Mouse (Mus musculus) 416B (cell line): ENCODE measurements around the gene Tnrc18.

Source experiments
- DNase-seq: peaks from one replicate; pipeline ENCODE4 v3.0.0; 2011; ENCODE audit warnings: low read depth

Gene Tnrc18

GRCm38 (mm10) chr5:142822286-142823095, 5.0 kb upstream of the Tnrc18 start:
- DNase-seq: peak; percentile 92

DNA sequence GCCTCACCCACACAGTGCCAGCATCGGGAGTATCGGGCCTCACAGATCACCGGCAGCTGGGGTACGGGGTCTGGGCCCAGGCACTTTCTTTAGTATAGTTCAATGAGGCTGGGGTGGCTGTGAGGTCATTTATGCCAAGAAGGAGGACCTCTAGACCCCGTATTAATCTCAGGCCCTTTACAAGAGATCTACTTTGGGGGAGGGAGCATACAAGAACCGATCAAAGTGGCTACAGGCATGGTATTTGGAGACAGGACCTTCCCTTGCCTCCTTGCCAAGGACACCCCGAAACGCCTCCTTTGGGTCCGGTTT, 4.5 kb upstream of the Tnrc18 start:
- no peak for DNase-seq

GRCm38 (mm10) chr5:142821266-142821973, 4.0 kb upstream of the Tnrc18 start:
- DNase-seq: peak; percentile 94

DNA sequence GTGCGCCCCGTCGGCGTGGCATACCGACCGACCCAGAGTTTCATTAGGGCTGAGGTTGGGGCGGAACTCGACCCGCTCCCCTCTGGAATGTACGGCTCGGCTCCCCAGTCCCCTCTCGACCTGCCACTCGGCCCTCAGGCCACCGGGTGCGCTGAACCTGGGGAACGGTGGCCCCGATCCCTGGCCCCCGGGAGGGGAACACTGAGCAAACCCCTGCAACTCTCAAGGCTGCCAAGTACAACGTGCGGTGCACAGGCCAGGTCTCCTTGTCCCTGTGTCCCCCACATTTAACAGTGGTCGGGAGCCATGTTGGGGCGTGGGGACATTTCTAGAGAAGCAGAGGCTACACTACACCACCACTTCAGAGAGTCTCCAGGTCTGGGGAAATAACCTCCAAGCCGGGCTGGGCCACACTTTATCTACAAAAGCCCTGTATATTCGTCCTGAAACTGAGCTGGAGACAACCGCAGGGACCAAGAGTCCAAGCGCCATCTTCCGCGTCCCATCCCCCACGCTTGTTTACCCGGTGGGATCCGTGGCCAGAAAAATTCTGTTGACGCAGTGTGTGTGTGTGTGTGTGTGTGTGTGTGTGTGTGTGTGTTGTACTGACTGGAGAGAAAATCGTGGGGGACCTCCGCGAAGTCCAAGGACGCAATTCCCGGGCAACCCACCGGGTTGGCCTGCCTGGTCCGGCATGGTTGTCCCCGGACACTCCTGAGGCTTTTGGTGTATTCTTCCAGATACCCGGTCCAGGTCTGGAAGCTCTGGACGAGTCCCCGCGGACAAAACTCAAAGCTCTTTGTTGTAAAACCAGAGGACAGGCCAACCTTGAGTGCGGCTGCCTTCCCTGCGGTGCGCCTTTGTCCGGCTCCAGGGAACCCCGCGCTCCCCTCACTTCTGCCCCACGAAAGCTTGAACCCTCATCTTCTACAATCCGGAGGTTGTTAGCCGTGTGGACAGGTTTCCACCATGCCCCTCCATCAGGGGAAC, 3.1 kb upstream of the Tnrc18 start:
- DNase-seq: peak; percentile 72

DNA sequence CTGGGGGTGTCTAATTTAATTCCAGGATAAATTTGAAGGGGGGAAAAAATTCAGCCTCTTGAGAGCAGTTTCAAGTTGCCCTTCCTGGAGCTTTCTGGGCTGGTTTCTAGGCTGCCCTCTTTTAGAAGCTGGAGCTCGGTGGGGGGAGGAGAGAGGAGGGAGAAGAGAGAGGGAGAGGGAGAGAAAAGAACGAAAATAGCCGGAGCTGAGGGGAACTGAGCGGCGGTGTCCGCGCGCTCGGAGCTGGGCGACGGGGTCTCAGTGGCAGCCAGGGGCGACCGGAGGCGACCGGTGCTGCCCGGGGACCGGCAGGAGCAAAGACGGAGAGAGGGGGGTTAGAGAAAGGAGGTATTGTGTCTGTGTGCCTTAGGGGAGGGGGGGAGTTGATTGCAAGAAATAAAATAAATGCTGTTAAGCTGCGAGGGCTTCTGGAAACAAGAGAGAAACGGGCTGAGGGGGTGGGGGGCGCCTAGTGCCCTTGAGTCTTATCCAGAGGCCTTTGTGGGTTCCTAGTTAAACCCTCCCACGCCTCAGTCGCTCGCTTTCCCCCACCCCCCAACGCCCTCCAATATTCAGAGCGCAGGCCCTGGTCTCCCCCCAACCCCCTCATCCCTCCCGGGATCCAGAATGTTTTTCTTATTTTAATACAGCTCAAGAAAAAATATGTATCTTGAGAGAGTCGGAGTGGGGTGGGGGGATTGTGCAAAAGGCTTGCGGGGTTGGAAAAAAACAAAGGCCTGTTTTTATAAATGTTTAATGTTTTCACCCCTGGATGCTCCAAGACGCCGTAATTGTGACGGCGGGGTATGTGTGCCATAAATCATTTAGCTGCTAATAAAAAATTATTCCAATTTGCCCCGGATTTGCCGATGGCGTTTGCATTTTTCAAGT, 2.2 kb upstream of the Tnrc18 start:
- DNase-seq: peak; percentile 86

DNA sequence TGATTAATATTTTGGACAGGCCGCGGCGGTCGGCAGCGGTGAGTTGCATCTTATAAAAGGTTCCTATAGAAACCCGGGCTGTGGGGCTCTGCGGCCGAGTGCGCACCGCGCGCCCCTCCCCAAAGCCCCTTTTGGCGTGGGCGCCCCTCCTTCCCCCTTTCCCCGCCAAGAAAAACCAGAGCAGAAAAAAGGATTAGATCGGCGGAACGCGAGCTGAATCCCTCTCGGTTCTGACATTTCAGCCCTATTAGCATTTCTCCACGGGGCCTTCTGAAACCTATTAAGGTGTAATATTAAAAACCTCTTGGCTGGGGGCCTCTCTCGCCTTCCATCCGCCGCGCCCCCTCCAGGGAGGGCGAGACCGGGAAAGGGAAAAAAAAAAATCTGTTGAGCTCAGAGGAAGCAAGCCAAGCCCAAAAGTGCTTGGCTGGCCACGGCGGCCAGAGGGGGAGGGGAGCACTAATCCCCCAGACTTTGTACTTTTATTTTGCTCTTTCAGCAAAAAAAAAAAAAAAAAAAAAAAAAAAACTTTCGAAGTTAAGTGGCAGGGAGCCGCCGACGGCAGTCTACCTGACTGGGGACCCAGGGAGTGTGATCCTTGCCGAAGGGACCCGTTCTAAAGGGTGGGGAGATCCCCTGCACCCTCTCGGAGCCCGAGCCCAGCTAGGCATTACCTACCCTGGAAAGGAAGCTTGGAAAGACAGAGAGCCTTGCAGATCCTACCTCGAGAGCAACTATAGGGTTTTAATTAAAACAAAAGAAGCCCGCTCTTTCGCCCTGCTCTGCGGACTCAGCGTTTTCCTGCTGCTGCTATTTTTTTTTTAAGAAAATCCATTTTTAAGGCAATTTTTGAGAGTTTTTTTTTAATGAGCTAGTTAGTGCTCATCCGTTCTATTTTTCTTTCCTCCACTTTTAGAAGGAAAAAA, 1.2 kb upstream of the Tnrc18 start:
- DNase-seq: peak; percentile 84

DNA sequence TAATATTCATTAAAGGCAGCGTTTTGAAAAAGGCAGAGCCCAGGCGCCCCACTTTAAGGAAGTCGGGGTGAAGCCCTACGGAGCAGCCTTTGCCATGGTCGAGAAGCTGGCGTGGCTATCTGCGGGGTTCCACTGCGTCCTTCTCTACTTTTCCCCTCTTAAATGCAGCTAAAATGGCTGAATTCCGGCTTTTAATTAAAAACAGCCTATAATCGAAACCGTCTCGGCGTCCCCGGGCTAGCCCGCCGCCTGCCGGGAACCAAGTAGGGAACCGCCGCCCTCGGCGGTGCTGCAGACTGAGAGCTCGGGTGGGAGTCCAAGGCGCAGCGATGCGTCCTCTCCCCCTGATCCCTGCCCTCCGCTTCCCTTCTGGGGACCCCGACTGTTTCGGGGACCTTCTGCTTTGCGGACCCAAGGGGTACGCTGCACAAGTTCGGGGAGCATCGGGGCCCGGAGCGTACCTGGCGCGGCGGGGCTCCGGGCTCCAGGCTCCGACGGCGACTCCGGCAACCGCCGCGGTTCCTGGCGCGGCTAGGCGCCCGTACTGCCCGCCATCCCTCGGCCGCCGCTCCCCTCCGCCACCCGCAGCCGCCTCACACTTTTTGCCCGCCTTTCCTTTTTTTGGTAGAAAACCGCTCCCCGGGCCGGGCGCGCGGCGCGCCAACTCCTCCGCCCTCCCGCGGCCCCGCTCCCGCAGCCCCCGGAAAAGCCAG, 495 bp downstream of the Tnrc18 start:
- DNase-seq: no peak

GRCm38 (mm10) chr5:142816031-142816810, 1.2 kb downstream of the Tnrc18 start:
- DNase-seq: peak; percentile 87

DNA sequence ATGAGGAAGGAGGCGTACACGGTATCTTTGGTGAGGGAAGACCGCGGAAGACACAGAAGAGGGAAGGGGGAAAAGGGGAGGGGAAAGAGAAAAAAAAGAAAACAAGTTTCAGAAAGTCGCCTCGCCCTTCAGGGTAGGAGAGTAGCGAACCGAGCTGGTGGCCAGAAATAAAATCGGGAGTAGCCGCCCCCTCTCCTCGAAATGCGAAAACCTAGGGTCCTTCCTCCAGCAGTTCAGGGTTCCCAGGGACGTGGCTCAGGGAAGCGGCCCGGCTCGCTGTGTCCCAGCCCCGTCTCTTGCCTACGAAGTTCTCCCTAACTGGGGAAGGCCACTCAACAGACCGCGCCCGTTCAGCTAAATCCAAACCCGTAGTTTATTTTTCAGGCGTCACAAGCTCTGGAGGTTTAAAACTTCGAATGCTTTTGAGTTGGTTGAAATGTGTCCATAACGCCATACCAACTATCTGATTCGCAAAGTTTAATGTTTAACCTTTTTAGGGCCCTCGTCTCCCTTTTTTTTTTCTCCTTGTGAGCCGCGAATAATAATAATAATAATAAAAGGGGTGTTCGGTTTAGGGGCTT, 2.0 kb downstream of the Tnrc18 start:
- DNase-seq: peak; percentile 76

- no peak for DNase-seq
Observed at GRCm38 (mm10) chr5:142814711-142815420, 2.6 kb downstream of the Tnrc18 start.

DNA sequence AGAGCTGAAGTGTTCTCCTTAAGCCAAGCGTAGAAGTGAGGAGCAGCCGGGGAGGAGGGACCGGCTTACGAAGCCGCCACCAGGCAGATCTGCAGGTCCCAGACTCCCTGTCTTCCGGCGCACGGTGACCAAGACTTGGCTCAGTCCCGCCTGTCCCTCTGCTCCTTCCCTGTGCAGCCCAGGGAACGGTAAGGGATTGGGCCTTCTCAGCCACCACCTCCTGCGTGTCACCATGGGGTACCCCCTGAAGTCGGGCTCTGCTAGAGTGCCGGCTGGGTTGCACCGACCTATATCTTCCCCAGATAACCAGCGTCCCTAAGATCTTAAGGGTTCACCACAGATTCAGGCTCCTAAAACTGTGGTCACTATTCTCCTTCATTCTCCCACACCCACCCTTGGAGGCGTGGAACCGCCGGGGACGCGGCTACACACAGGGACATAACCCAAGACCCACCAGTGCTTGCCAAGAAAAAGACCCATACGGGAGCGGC, 3.3 kb downstream of the Tnrc18 start:
- DNase-seq: peak; percentile 64

DNA sequence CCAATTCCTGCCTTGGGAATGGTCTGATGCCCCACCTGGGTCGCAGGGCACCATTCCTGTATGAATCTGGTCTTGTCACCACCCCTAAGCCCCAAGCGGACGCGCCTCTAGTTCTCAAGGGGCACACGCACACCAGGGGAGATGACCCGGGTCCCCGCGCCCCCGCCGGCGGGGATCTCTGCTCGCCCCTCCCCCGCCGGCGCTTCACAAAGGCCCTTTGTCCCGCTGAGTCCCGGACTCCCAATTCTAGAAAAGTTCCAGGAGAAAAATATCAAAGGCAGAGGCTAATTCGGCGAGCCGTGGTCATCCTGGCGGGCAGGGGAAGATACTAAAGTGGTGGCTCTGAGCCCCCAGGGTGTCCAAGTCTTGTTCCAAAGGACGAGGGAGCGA, 3.7 kb downstream of the Tnrc18 start:
- DNase-seq: no peak

GRCm38 (mm10) chr5:142812976-142813721, 4.3 kb downstream of the Tnrc18 start:
- no peak for DNase-seq

DNA sequence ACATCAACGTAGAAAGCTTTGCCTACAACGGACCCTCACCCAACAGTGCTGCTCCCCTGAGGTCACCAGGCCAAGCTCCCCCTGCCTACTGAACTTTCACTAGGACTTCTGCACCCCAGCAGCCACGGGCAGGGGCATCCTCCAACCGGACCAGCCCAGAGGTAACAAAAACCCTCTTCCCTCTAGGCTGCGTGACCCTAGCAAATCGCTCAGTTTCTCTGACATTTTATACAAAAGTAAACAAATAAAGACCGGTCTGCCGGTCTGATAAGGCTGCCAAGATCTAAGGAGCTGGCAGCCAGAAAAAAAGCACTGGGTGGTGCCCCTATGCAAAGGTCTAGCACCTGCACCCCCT, 4.9 kb downstream of the Tnrc18 start:
- DNase-seq: no peak

DNA sequence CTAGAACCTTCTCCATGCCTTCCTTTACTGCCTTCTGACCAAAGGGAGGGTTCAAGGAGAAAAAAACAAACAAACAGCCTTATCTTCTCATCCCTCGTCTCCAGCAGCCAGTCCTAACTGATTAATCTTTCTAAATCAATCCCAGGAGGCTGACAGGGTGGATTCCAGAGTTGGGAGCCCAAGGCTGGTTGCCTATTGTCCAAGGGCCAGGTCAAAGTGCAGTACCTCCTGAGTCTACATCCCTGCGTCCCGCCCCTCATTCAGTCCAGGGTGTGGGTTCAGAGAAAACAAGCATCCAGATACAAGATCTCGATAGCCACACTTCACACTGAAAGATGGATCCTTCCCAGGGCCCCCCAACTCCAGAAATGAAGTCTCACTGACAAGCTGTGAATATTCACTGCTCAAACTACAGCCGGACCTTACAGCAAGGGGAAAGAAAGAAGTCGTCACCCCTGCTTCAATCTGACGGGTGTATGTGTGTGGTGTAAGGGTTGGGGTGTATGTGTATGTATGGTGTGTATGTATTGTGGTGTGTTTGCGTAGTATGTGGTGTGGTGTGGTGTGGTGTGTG, 5.5 kb downstream of the Tnrc18 start:
- no peak for DNase-seq

DNA sequence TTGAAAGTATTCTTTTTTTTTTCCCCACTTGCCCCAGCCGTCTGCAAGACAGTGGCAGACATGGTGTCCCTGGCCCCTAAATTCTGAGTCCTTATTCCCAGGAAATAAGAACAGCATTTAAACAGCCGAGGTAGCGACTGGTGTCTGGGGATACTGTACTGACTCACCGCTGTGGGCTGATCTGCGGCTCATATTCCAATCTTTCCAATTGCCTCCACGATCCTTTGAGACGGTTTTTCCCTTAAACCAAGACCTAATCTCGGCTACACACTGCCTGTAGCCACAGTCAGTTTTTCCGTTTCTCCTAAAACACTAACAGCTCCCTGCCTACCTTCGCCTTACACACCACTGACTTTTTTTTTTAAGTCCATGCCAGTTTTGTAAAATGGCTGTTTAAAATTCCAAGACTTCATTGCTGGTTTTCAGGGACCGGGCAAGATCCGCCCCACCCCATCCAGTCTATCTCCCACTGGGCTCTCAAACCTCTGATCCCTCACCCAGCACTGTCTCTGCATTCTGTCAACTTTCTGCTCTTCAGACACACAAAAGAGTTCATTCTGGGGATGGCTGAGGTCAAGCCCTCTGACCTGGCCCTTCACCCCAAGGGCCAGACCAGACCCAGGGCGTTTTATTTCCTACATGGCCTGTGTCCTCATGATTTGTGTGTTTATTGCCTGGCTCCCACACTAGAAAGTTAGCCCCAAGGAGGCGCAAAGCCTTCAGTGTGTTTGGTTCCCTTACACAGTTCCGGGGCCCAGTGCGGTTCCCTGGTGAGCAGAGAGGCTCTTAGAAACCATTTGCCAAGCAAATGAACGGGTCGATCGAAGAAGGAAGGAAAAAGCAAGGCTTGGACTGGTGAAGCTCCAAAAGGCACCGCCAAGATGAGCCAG, 6.5 kb downstream of the Tnrc18 start:
- DNase-seq: no peak
